Mouse (Mus musculus) olfactory bulb, adult 2 months (tissue): ENCODE results near the gene Gatad2a. TPM values are rescaled to one million over a fixed set of nuclear protein-coding genes. Genes with fewer than 3 reads are reported as not detected.

Experiments used
- H3K27ac ChIP-seq: fragments of 200-500 bp; 2 replicates; pipeline ENCODE4 v1.5.1; 2012; ENCODE audit warnings: low read depth, low read length; ENCODE audit not compliant: insufficient read depth
- H3K4me1 ChIP-seq: fragments of 200-500 bp; 2 replicates; pipeline ENCODE4 v1.6.1; 2012; ENCODE audit warnings: low read length; ENCODE audit not compliant: control insufficient read depth, insufficient read depth
- H3K4me3 ChIP-seq: fragments of 200-500 bp; 2 replicates; pipeline ENCODE4 v1.5.1; 2012; ENCODE audit warnings: mild to moderate bottlenecking, low read depth, low read length, moderate library complexity; ENCODE audit not compliant: insufficient read depth
- CTCF ChIP-seq: fragments of 200-500 bp; IDR thresholded peaks from 2 replicates; pipeline ENCODE4 v1.5.1; 2012; ENCODE audit warnings: low read depth, mild to moderate bottlenecking, low read length, moderate library complexity; ENCODE audit not compliant: insufficient read depth
- POLR2A ChIP-seq: fragments of 200-500 bp; IDR thresholded peaks from 2 replicates; pipeline ENCODE4 v1.6.1; 2012; ENCODE audit warnings: mild to moderate bottlenecking, low read depth, low read length, moderate library complexity; ENCODE audit not compliant: insufficient read depth
- WGBS: fragments of 180-500 bp; shearing (Covaris S2); methylation state at CpG from one replicate; pipeline ENCODE4 v1.1.7; 2018; 5-methylcytosine and 5-hydroxymethylcytosine counted together
- polyA plus RNA-seq: library from polyadenylated mRNA; stranded (reverse); fragments of >200 nt; gene quantifications from 2 replicates; pipeline ENCODE4 v1.2.4, GENCODE M21; 2012; ENCODE audit warnings: low replicate concordance; ENCODE audit not compliant: missing spikeins, insufficient read depth, insufficient read length

Gatad2a gene
- polyA plus RNA-seq, 1 experiment, result not detected

DNA sequence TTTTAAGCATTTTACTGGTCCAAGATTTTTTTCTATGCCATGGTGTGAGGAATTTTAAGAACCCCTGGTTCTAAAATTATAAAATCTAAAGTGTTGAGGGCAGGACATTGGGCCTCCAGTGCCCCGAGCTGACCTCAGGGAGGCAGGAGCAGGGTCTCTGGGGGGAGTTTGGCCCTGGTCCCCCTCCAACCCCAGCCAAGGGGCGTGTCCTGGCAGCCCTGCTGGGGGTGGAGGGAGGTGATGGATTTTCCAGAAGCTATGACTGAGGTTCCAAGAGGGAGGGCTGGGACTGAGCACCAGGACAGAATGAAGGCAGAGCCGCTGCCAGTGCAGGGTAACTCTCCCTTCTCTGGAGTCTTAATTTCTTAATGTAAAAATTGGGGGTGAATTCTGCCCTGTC, 118.2 kb downstream of the Gatad2a start:
- WGBS, result 63% methylated on average over 3 of the region's 3 CpGs
- TF ChIP-seq CTCF, result no peak
- no peak for TF ChIP-seq POLR2A
- no peak overlapping the region for H3K27ac ChIP-seq
- H3K4me1 ChIP-seq, result peaks cover 29% of the 10 kb centered on the region
- no peak overlapping the region for H3K4me3 ChIP-seq

DNA sequence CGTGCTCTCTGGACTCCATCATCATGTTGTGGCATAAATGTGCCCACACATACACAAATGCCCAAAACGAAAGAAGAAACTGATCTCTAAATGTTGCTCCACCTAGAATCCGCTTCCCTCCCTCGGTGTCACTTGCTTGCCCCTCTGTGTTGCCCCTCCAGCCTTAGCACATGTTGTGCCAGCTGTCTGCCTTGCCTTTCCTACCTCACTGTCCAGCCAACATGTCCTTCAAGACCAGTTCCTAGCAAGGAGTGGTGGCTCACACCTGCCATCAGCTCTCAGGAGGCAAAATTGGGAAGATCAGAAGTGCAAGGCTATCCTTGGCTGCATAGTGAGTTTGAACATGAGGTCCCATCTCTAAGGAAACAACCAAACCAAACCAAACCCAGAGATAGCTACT, 118.8 kb downstream of the Gatad2a start:
- TF ChIP-seq CTCF (no peak), POLR2A (no peak)
- 95% methylated on average over 4 of the region's 4 CpGs for WGBS
- H3K27ac ChIP-seq, result no peak overlapping the region

DNA sequence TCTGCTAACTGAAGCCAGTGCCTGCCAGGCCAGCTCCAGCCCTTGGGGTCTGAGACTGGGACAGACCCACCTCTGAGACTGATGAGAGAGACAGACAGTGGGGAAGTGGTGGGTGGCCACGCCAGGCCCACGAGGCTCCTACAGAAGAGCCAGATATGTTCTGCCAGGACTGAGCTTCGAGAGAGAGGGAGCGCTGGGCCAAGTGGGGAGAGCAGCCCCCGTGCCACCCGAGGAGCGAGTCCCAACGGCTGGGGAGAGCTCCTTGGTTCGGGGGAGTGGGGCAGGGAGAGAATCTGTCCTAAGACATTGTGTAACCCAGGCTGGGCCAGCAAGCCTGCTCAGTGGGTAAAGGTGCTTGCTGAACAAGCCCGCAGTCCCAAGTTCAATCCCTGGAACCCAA, 119.2 kb downstream of the Gatad2a start:
- WGBS, result 88% methylated on average over 10 of the region's 10 CpGs
- peaks cover 20% of the 10 kb centered on the region for H3K4me1 ChIP-seq
- TF ChIP-seq CTCF (no peak), POLR2A (no peak)
- no peak overlapping the region for H3K27ac ChIP-seq
- H3K4me3 ChIP-seq, result no peak overlapping the region

More for the DNA sequence above, 118.8 kb downstream of the Gatad2a start:
- peaks cover 25% of the 10 kb centered on the region for H3K4me1 ChIP-seq
- no peak overlapping the region for H3K4me3 ChIP-seq

DNA sequence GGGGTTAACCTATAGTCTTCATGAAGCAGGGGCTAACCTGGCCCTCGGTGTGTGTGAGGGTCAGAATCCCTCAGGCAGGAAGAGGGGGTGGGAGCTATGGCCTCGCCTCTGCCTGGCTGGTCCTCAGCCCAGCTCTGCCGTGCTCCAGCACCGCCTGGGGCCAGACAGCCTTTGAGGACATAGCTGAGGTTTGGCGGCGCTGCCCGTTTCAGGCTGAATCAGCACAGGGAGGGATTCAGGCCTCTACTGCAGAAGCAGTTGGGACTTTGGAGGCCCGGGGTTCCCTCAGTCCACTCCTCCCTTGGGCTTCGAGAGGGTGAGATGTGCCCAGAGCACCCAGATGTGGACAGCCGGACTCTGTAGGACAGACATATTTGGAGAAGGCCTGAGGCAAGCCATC, 120.1 kb downstream of the Gatad2a start:
- H3K4me3 ChIP-seq, result no peak overlapping the region
- peaks cover 12% of the 10 kb centered on the region; the same call in 1 of the 2 replicates for H3K4me1 ChIP-seq
- H3K27ac ChIP-seq, result no peak overlapping the region
- no peak for TF ChIP-seq CTCF
- TF ChIP-seq POLR2A, result no peak
- WGBS, result 59% methylated on average over 10 of the region's 10 CpGs

DNA sequence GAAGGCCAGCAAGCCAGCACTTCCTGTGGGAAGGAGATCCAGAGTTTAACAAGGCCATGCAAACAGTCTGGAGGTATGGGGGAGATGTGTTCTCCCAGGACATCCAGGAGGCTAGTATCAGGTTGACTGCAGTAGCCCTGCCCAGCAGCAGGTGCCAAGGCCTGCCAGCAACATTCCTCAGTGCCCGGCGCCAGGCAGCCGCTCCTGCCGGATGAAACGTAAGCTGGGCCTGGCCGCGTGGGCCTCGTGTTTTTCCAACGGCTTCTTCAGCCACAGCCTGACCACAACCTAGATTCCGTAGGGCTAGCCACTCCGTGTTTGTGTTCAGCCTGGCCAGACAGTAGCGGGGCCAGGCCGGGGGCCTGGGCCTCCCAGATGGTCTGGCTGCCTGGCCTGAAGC, 121.5 kb downstream of the Gatad2a start:
- 84% methylated on average over 13 of the region's 13 CpGs for WGBS
- 0 out of 2 replicates have a peak, but pooled peaks cover 2% of the 10 kb centered on the region for H3K4me1 ChIP-seq
- no peak overlapping the region for H3K4me3 ChIP-seq
- H3K27ac ChIP-seq, result no peak overlapping the region
- TF ChIP-seq POLR2A (no peak), CTCF (no peak)

DNA sequence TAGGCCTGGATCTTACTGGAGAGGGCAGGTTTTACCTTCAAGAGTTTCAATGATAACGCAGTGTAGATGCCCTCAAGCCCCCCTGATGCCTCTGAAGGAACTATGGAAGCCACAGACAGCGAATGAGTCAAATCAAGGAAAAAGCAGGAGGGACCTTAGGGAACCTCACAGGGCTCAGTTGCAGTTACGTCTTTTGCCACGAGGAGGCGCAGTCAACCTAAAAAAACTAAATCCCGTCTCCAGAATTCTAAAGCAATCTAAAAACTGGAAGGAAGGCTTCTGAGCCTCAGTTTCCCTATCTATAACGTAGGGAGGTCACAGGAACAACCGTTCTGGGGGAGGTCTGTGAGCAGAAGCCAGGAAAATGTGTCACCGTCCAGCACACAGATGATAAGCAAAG, 122.0 kb downstream of the Gatad2a start:
- WGBS, result 11% methylated on average over 9 of the region's 9 CpGs
- Histone ChIP-seq H3K4me1 (no peaks in the 10 kb centered on the region), H3K4me3 (no peak overlapping the region), H3K27ac (no peak overlapping the region)
- TF ChIP-seq POLR2A (no peak), CTCF (no peak)

DNA sequence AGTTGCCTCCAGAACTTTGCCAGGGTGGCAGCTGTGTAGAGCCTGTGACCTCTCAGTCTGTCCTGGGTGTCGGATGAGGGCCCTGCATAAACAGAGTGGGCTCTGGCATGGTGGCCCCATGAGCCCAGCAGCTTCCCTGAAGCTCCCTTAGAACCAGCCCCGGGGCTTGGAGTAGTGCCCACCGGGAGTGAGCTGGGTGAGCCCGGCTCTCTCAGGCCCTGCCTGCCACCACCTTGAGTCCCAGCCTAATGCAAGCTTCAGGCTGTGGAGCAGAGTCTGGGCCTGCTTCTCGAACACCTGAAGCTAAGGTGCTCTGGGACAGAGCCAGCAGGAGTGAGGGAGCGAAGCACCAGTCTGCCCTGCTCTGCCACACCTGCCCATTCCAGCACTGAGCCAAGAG, 125.3 kb downstream of the Gatad2a start:
- Histone ChIP-seq H3K4me3 (no peak overlapping the region), H3K27ac (no peak overlapping the region), H3K4me1 (no peaks in the 10 kb centered on the region)
- TF ChIP-seq POLR2A, result no peak
- no peak for TF ChIP-seq CTCF
- WGBS, result 86% methylated on average over 6 of the region's 6 CpGs

DNA sequence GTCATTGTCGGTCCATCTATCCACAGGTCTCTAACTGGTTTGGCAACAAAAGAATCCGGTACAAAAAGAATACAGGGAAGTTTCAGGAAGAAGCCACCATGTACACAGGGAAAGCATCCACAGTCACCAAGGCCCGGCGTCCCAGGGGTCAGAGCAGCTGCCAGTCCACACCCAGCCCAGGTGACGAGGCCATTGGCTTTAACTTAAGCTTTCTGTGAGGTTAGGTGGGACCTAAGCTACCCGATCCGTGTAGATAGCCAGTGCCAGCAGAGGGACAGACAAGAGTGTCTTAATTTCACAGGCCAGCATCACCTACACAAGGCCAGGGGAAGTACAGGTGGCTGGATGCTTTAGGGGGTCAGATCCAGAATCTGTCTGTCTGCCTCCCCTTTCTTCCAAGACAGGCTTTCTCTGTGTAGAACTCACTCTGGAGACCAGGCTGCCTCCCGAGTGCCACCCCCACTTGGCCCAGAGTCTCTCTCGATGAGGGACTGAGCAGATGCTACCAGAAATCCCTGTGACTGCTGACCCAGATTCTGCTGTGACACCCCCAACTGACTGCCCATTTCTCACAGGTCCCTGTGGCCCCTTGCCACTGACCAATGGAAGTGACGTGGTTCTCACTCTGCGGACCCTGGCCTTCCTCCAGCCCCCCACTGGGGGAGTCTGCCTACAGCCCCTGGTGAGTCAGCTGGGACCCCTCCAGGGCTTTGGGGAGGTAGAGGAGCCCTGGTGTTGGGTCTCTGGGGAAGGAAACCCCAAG, 126.0 kb downstream of the Gatad2a start:
- Histone ChIP-seq H3K4me1 (no peaks in the 10 kb centered on the region), H3K4me3 (no peak overlapping the region), H3K27ac (no peak overlapping the region)
- 83% methylated on average over 11 of the region's 11 CpGs for WGBS
- TF ChIP-seq POLR2A (no peak), CTCF (no peak)

DNA sequence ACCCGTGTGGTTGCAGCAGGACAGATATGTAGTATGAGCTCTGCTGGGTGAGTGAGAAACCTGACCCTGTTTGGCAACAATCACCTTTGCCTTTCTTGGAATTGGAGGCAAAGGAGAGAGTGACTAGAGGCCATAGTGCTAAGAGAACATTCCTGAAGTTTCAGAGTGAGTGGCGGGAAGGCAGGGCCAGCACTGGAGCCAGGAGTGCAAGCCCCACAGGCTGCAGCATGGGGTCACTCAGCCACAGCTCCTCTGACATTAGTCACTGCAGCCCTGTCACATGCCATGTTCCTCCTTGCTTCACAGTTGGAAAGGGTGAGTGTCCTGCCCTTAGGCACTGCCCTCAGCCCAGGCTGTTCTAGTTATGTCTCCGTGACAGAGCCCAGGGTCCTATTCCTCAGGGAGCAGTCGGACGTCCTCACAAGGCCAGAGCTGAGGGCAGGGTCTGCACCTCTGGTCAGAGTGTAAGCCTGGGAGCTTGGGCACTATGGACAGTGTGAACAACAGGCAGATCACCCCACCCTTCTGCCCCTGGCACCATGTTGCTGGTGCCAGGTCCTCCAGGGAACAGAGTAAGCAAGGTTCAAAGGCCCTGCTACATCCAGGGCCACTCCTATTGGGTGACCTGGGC, 128.4 kb downstream of the Gatad2a start:
- H3K4me1 ChIP-seq, result peaks cover 3% of the 10 kb centered on the region; the same call in 1 of the 2 replicates
- WGBS, result 84% methylated on average over 5 of the region's 5 CpGs
- H3K27ac ChIP-seq, result no peak overlapping the region
- TF ChIP-seq CTCF, result no peak
- no peak for TF ChIP-seq POLR2A
- no peak overlapping the region for H3K4me3 ChIP-seq

DNA sequence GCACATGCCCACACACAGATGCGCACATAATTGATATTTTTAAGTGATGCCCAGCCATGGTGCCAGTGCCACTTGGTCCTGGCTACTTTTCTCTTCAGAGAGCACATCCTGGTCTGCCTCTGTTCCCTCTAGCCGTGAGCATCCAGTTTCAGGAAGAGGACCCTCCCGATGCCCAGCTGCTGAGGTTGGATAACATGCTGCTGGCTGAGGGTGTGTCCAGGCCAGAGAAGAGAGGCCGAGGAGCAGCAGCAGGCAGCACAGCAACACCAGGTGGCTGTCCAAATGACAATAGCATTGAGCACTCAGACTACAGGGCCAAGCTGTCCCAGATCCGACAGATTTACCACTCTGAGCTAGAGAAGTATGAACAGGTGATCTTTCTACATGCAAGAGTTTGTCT, 132.0 kb downstream of the Gatad2a start:
- H3K27ac ChIP-seq, result no peak overlapping the region
- WGBS, result 75% methylated on average over 5 of the region's 5 CpGs
- TF ChIP-seq CTCF (no peak), POLR2A (no peak)
- H3K4me1 ChIP-seq, result peaks cover 3% of the 10 kb centered on the region; the same call in 1 of the 2 replicates
- no peak overlapping the region for H3K4me3 ChIP-seq
